Mouse (Mus musculus) CH12.LX (cell line): Measurements from ENCODE around the gene 1190005I06Rik. TPM values are rescaled to one million over a fixed set of nuclear protein-coding genes. Genes with fewer than 3 reads are reported as not detected.

Source experiments
- DNase-seq: peaks from one replicate; pipeline ENCODE4 v3.0.0-alpha.2; 2013; ENCODE audit errors: extremely low read depth
- H3K27ac ChIP-seq: 2 replicates; pipeline ENCODE4 v1.5.1; 2012; ENCODE audit warnings: low read depth, mild to moderate bottlenecking, control low read depth, moderate library complexity; ENCODE audit not compliant: insufficient read depth
- H3K27me3 ChIP-seq: replicated peaks from 2 replicates; pipeline ENCODE3; 2012; ENCODE audit warnings: inconsistent platforms
- H3K36me3 ChIP-seq, 2 experiments: replicated peaks in 1 of 2; 2 replicates each; pipeline versions ENCODE3 to v1.6.1; 2012; ENCODE audit warnings: inconsistent platforms in 1 of 2, low read length in 1 of 2, mild to moderate bottlenecking in 1 of 2, mixed read lengths in 1 of 2, moderate library complexity in 1 of 2; ENCODE audit not compliant: control insufficient read depth in 1 of 2, insufficient read depth in 1 of 2
- H3K4me1 ChIP-seq, 2 experiments: 2 replicates each; pipeline ENCODE4 v1.6.1; 2012; ENCODE audit warnings: inconsistent platforms in 1 of 2, moderate library complexity in 1 of 2; ENCODE audit not compliant: insufficient read depth in 2 of 2, control insufficient read depth in 1 of 2
- H3K4me2 ChIP-seq: 2 replicates; pipeline ENCODE4 v1.6.1; 2012; ENCODE audit warnings: low read depth, mild to moderate bottlenecking, control low read depth; ENCODE audit not compliant: poor library complexity, insufficient read depth, severe bottlenecking
- H3K4me3 ChIP-seq, 3 experiments: fragments of 150-350 bp in 1 of 3; sonication (generic) in 1 of 3; replicated peaks in 1 of 3; 2 replicates each; pipeline versions ENCODE3 to v1.5.1; 2011 to 2012; ENCODE audit warnings: low read depth in 2 of 3, low read length in 2 of 3, mild to moderate bottlenecking in 2 of 3, moderate library complexity in 2 of 3, control low read depth in 1 of 3, improper control_type of control experiment in 1 of 3, inconsistent platforms in 1 of 3, mixed read lengths in 1 of 3; ENCODE audit not compliant: poor library complexity in 1 of 3
- H3K79me2 ChIP-seq: replicated peaks from 2 replicates; pipeline ENCODE4 v1.6.1; 2012; ENCODE audit warnings: mild to moderate bottlenecking, moderate library complexity; ENCODE audit not compliant: control insufficient read depth, poor library complexity, insufficient read depth, severe bottlenecking; ENCODE audit errors: extremely low read depth
- H3K9ac ChIP-seq: 2 replicates; pipeline ENCODE4 v1.6.1; 2012; ENCODE audit warnings: low read depth, mild to moderate bottlenecking, control low read depth, moderate library complexity; ENCODE audit not compliant: insufficient read depth
- H3K9me3 ChIP-seq: replicated peaks from 2 replicates; pipeline ENCODE3; 2012; ENCODE audit warnings: low read length, inconsistent platforms, mixed read lengths
- CHD2 ChIP-seq: IDR thresholded peaks from 2 replicates; pipeline ENCODE4 v1.6.1; 2011; ENCODE audit warnings: low read length, improper control_type of control experiment
- E2F4 ChIP-seq: IDR thresholded peaks from 2 replicates; pipeline ENCODE4 v1.6.1; 2011; ENCODE audit warnings: low read depth, low read length, improper control_type of control experiment; ENCODE audit not compliant: insufficient replicate concordance
- ELF1 ChIP-seq: IDR thresholded peaks from 2 replicates; pipeline ENCODE4 v1.6.1; 2014; ENCODE audit warnings: low read depth, mild to moderate bottlenecking, inconsistent platforms, low read length, improper control_type of control experiment
- EP300 ChIP-seq: IDR thresholded peaks from 2 replicates; pipeline ENCODE4 v1.6.1; 2011; ENCODE audit warnings: low read length, improper control_type of control experiment
- ETS1 ChIP-seq: conservative IDR thresholded peaks from 2 replicates; pipeline ENCODE4 v1.6.1; 2012; ENCODE audit warnings: low read depth, mild to moderate bottlenecking, inconsistent platforms, low read length, improper control_type of control experiment, moderate library complexity
- GABPA ChIP-seq: IDR thresholded peaks from 2 replicates; pipeline ENCODE4 v1.6.1; 2012; ENCODE audit warnings: low read depth, low read length, improper control_type of control experiment, inconsistent platforms; ENCODE audit not compliant: insufficient replicate concordance
- HCFC1 ChIP-seq: IDR thresholded peaks from 2 replicates; pipeline ENCODE4 v1.6.1; 2012; ENCODE audit warnings: low read depth, mild to moderate bottlenecking, inconsistent platforms, low read length, improper control_type of control experiment
- IRF4 ChIP-seq: IDR thresholded peaks from 2 replicates; pipeline ENCODE4 v1.6.1; 2014; ENCODE audit warnings: low read depth, mild to moderate bottlenecking, inconsistent platforms, low read length, improper control_type of control experiment
- JUN ChIP-seq: IDR thresholded peaks from 2 replicates; pipeline ENCODE4 v1.6.1; 2011; ENCODE audit warnings: low read depth, mild to moderate bottlenecking, low read length, improper control_type of control experiment, moderate library complexity; ENCODE audit not compliant: insufficient read depth
- JUND ChIP-seq: conservative IDR thresholded peaks from 2 replicates; pipeline ENCODE4 v1.6.1; 2011; ENCODE audit warnings: low read depth, low read length, improper control_type of control experiment
- KAT2A ChIP-seq: IDR thresholded peaks from 2 replicates; pipeline ENCODE4 v1.6.1; 2012; ENCODE audit warnings: low read length, improper control_type of control experiment, inconsistent platforms; ENCODE audit not compliant: insufficient replicate concordance
- MAFK ChIP-seq: IDR thresholded peaks from 2 replicates; pipeline ENCODE4 v1.6.1; 2011; ENCODE audit warnings: low read length, improper control_type of control experiment; ENCODE audit not compliant: insufficient replicate concordance
- MXI1 ChIP-seq: IDR thresholded peaks from 2 replicates; pipeline ENCODE4 v1.6.1; 2011; ENCODE audit warnings: mild to moderate bottlenecking, low read depth, low read length, improper control_type of control experiment
- PAX5 ChIP-seq: IDR thresholded peaks from 2 replicates; pipeline ENCODE4 v1.6.1; 2012; ENCODE audit warnings: low read length, inconsistent platforms, mixed read lengths
- POLR2A ChIP-seq: IDR thresholded peaks from 2 replicates; pipeline ENCODE4 v1.6.1; 2011; ENCODE audit warnings: low read depth, mild to moderate bottlenecking, improper control_type of control experiment, low read length
- POLR2AphosphoS2 ChIP-seq: IDR thresholded peaks from 2 replicates; pipeline ENCODE4 v1.6.1; 2011; ENCODE audit warnings: low read depth, low read length, improper control_type of control experiment
- RAD21 ChIP-seq: IDR thresholded peaks from 2 replicates; pipeline ENCODE4 v1.6.1; 2011; ENCODE audit warnings: low read depth, mild to moderate bottlenecking, low read length, improper control_type of control experiment, moderate library complexity
- SIN3A ChIP-seq: IDR thresholded peaks from 2 replicates; pipeline ENCODE4 v1.6.1; 2012; ENCODE audit warnings: low read length, improper control_type of control experiment, inconsistent platforms
- UBTF ChIP-seq: IDR thresholded peaks from 2 replicates; pipeline ENCODE4 v1.6.1; 2012; ENCODE audit warnings: low read depth, mild to moderate bottlenecking, inconsistent platforms, low read length, improper control_type of control experiment, moderate library complexity
- ZNF384 ChIP-seq: IDR thresholded peaks from 2 replicates; pipeline ENCODE4 v1.6.1; 2012; ENCODE audit warnings: low read depth, low read length, improper control_type of control experiment, inconsistent platforms
- dilution Hi-C: fragments of 300-500 bp; cut with MboI; formaldehyde crosslinking; loops from 2 replicates; pipeline ENCODE4 v1.14.3; 2020; ENCODE audit warnings: low sequenced_read_pairs; ENCODE audit not compliant: extremely low pct_unique_long_range_greater_than_20kb, extremely low pct_ligation_motif_present
- in situ Hi-C: fragments of 300-500 bp; cut with MboI; formaldehyde crosslinking; loops from 3 replicates; pipeline ENCODE4 v1.14.3; 2019; ENCODE audit warnings: low sequenced_read_pairs, low pct_ligation_motif_present, low pct_unique_long_range_greater_than_20kb, mixed read lengths
- polyA plus RNA-seq: library from polyadenylated mRNA; unstranded; fragments of >175 nt; gene quantifications from 2 replicates; pipeline ENCODE4 v1.2.1, GENCODE M21; 2012; ENCODE audit warnings: low read depth; ENCODE audit not compliant: insufficient read length
- total RNA-seq, 2 experiments: library from RNA; depleted of rRNA; stranded (reverse); fragments of 300-350 nt in 1 of 2; fragments of >200 nt in 1 of 2; gene quantifications; 2 replicates each; pipeline ENCODE4 v1.2.3; 2012 to 2014

1190005I06Rik gene
- total and polyA plus RNA-seq, 3 experiments = 0.36 to 0.85 TPM; not detected in 1

DNA sequence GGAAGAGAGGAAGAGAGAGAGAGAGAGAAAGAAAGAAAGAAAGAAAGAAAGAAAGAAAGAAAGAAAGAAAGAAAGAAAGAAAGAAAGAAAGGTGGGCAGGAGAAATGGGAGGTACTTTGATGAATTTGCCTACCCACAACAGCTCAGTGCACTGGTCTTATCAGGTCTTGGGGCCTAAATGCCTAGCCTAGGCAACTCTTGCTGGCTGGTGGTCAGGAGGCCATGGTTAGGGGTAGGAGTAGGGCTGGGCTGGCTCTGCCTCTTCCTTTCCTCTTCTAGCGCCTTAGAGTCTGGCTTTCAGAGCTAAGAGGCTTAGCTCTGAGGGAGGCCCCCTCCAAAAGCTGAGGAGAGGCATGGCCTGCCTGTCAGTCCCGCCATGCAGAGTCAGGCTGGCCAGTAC lies 23.8 kb downstream of the 1190005I06Rik start:
- Histone ChIP-seq H3K4me2 (no peak overlapping the region), H3K36me3 (no peaks in the 10 kb centered on the region), H3K9ac (no peak overlapping the region), H3K9me3 (no peaks in the 10 kb centered on the region), H3K4me1 (peaks cover 0 to 3% of the 10 kb centered on the region in 2 experiments; a peak in 1 of 4 replicates), H3K27ac (no peak overlapping the region), H3K79me2 (no peaks in the 10 kb centered on the region), H3K27me3 (peaks cover 13% of the 10 kb centered on the region), H3K4me3 (no peak overlapping the region)
- no peak for TF ChIP-seq POLR2A
- no peak for TF ChIP-seq ETS1
- TF ChIP-seq HCFC1 = no peak
- TF ChIP-seq E2F4 = no peak
- TF ChIP-seq SIN3A = no peak
- TF ChIP-seq PAX5 = no peak
- TF ChIP-seq KAT2A = no peak
- no peak for TF ChIP-seq JUND
- no peak for TF ChIP-seq EP300
- in situ Hi-C loops = no loop called here
- DNase-seq = no peak
- dilution Hi-C loops = no loop called here

DNA sequence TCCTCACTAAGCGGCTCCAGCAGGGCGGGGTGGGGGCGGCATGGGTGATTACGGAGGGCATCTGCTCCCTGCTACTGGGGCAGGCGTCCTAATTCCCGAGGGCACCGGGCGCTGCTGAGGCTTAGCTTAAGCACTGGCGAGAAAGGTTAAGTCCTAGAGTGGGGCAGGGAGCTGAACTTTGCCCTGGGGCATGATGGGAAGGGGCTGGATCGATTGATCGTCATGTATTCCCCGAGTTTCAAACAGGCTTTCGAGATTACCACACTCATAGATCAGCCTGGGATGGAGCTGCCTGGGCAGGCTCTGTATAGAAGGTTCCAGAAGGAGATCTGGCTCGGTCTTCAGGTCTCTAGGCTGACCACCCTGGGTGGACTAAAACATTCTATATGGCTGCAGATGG lies 25.3 kb downstream of the 1190005I06Rik start:
- no peak for TF ChIP-seq IRF4
- TF ChIP-seq POLR2AphosphoS2 = no peak
- TF ChIP-seq JUND = no peak
- TF ChIP-seq MXI1 = no peak
- no peak for TF ChIP-seq POLR2A
- no peak for TF ChIP-seq EP300
- TF ChIP-seq KAT2A = no peak
- no peak for TF ChIP-seq MAFK
- no peak for TF ChIP-seq CHD2
- no peak for TF ChIP-seq UBTF
- no peak for TF ChIP-seq ELF1
- TF ChIP-seq RAD21 = no peak
- TF ChIP-seq GABPA = no peak
- TF ChIP-seq ZNF384 = no peak
- no peak for TF ChIP-seq JUN
- TF ChIP-seq, all 38 proteins: peak for 0
- dilution Hi-C loops = no loop called here
- Histone ChIP-seq H3K36me3 (no peaks in the 10 kb centered on the region), H3K27ac (no peak overlapping the region), H3K27me3 (peaks cover 11% of the 10 kb centered on the region), H3K4me1 (peaks cover 0 to 3% of the 10 kb centered on the region in 2 experiments; a peak in 1 of 4 replicates), H3K4me3 (no peak overlapping the region), H3K9me3 (no peaks in the 10 kb centered on the region), H3K9ac (no peak overlapping the region), H3K79me2 (no peaks in the 10 kb centered on the region), H3K4me2 (no peak overlapping the region)
- DNase-seq = no peak
- in situ Hi-C loops = no loop called here
